Mouse (Mus musculus) ES-E14 (cell line): ENCODE measurements around the gene Oaz1. TPM values are rescaled to one million over a fixed set of nuclear protein-coding genes. Genes with fewer than 3 reads are reported as not detected.

Experiments used
- DNase-seq: peaks from one replicate; pipeline ENCODE4 v3.0.0-alpha.2; 2013; ENCODE audit warnings: low read depth, low spot score
- H3K27ac ChIP-seq: 2 replicates; pipeline ENCODE4 v1.5.1; 2012; ENCODE audit warnings: low read depth, mild to moderate bottlenecking, low read length, moderate library complexity, mixed read lengths; ENCODE audit not compliant: poor library complexity, insufficient read depth, severe bottlenecking
- H3K36me3 ChIP-seq: 2 replicates; pipeline ENCODE4 v1.6.1; 2012; ENCODE audit warnings: mild to moderate bottlenecking, low read length, moderate library complexity, mixed read lengths; ENCODE audit not compliant: control insufficient read depth, poor library complexity, insufficient read depth, severe bottlenecking
- H3K4me1 ChIP-seq, 2 experiments: fragments of 150-350 bp in 1 of 2; sonication (generic) in 1 of 2; 2 replicates each; pipeline ENCODE4 v1.6.1; 2012; ENCODE audit warnings: low read length in 2 of 2, mild to moderate bottlenecking in 1 of 2, mixed read lengths in 1 of 2; ENCODE audit not compliant: control insufficient read depth in 2 of 2, insufficient read depth in 2 of 2, poor library complexity in 1 of 2
- H3K4me3 ChIP-seq, 2 experiments: fragments of 150-350 bp in 1 of 2; sonication (generic) in 1 of 2; 2 replicates each; pipeline ENCODE4 v1.5.1; 2012; ENCODE audit warnings: low read length in 2 of 2, low read depth in 1 of 2, mild to moderate bottlenecking in 1 of 2, mixed read lengths in 1 of 2; ENCODE audit not compliant: insufficient read depth in 1 of 2, poor library complexity in 1 of 2, severe bottlenecking in 1 of 2
- H3K9ac ChIP-seq: 2 replicates; pipeline ENCODE4 v1.6.1; 2012; ENCODE audit warnings: low read depth, mild to moderate bottlenecking, low read length, mixed read lengths; ENCODE audit not compliant: poor library complexity, insufficient read depth, severe bottlenecking
- H3K9me3 ChIP-seq: fragments of 150-350 bp; sonication (generic); 2 replicates; pipeline ENCODE4 v1.6.1; 2012; ENCODE audit warnings: low read depth, mild to moderate bottlenecking, low read length; ENCODE audit not compliant: control insufficient read depth, insufficient read depth
- CHD2 ChIP-seq: IDR thresholded peaks from 2 replicates; pipeline ENCODE4 v1.6.1; 2014; ENCODE audit warnings: mild to moderate bottlenecking, low read depth, low read length, inconsistent platforms
- HCFC1 ChIP-seq: IDR thresholded peaks from 2 replicates; pipeline ENCODE4 v1.6.1; 2012; ENCODE audit warnings: low read length, inconsistent platforms, borderline replicate concordance; ENCODE audit not compliant: insufficient read depth
- MAFK ChIP-seq: IDR thresholded peaks from 2 replicates; pipeline ENCODE4 v1.6.1; 2014; ENCODE audit warnings: mild to moderate bottlenecking, low read depth, low read length, inconsistent platforms; ENCODE audit not compliant: insufficient read depth
- ZC3H11A ChIP-seq: IDR thresholded peaks from 2 replicates; pipeline ENCODE4 v1.6.1; 2012; ENCODE audit warnings: low read depth, mild to moderate bottlenecking, inconsistent platforms, low read length, borderline replicate concordance
- ZNF384 ChIP-seq: IDR thresholded peaks from 2 replicates; pipeline ENCODE4 v1.6.1; 2012; ENCODE audit warnings: low read depth, low read length, inconsistent platforms
- in situ Hi-C, 2 experiments: fragments of 600-800 bp; cut with MboI; formaldehyde crosslinking; loops; one replicate each; pipeline ENCODE4 v1.15.1; 2025; ENCODE audit warnings: low sequenced_read_pairs in 2 of 2, inconsistent platforms in 1 of 2; ENCODE audit not compliant: unreplicated experiment in 2 of 2
- total RNA-seq: library from RNA; depleted of rRNA; stranded (reverse); fragments of 300-350 nt; gene quantifications from 2 replicates; pipeline ENCODE4 v1.2.3, GENCODE M21; 2012

Oaz1 gene
- total RNA-seq, 1 experiment, result 823 TPM

DNA sequence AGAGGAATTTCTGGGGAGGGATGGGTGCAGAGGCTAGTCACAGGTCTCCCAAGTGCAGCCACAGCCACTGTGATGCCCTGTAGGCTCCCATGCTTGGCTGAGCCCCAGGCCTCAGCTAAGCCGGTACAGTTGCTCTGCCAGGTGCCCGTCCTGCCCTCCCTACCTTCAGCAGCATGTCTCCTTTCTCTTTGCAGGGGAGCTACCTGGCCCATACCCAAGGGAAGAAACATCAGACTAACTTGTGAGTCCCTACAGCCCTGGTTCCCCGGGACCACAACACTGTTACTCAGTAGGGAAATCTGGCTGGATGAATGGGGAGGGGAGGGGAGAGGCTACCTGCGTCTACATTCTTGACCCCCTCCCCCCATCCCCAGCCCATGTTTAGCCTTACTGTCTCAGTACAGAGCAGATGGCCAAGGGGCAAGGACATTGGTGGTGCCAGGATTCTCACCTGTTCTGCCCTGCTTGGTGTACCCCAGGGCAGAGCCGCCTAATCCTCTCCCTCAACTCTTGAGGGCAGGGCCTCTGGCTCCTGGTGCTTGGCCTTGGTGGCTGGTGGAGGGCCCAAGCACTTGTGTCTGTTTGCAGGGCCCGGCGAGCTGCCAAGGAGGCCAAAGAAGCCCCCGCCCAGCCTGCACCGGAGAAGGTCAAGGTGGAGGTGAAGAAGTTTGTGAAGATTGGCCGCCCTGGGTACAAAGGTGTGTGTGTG lies 24.1 kb upstream of the Oaz1 start:
- in situ Hi-C loops, result no loop called here

DNA sequence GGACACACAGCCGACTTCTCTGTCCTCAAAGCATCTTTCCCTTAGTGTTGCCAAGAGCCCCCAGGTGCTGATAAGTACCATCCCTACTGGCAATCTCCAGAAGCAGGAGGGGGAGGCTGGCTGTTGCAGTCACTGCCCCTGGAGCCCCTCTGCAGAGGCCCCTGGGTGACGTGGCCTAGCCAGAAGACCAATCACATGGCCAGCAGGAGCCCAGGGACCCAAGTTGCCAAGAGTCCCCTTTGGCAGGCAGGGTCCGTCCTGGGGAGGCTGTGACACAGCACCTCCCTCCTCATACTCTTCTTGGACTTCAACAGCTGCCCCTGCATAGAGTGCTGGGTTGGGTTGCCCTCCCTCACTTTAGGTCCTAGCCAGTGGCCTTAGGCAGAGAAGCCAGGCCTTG lies 23.5 kb upstream of the Oaz1 start:
- H3K9me3 ChIP-seq, result no peaks in the 10 kb centered on the region
- in situ Hi-C loops, result no loop called here
- H3K4me1 ChIP-seq, result peaks cover 2 to 14% of the 10 kb centered on the region in 2 experiments; a peak in 3 of 4 replicates
- TF ChIP-seq ZC3H11A (no peak), CHD2 (no peak), MAFK (no peak), ZNF384 (no peak), HCFC1 (no peak)
- no peak overlapping the region for H3K9ac ChIP-seq
- no peak overlapping the region for H3K4me3 ChIP-seq
- peaks cover 50% of the 10 kb centered on the region for H3K36me3 ChIP-seq
- no peak for DNase-seq
- no peak overlapping the region for H3K27ac ChIP-seq

More for the DNA sequence above, 24.1 kb upstream of the Oaz1 start:
- H3K4me1 ChIP-seq, result peaks cover 0 to 14% of the 10 kb centered on the region in 2 experiments; a peak in 1 of 4 replicates
- H3K27ac ChIP-seq, result no peak overlapping the region
- H3K4me3 ChIP-seq, result no peak overlapping the region
- DNase-seq, result no peak
- no peaks in the 10 kb centered on the region for H3K9me3 ChIP-seq
- TF ChIP-seq MAFK (no peak), ZC3H11A (no peak)
- H3K36me3 ChIP-seq, result peaks cover 50% of the 10 kb centered on the region
- H3K9ac ChIP-seq, result no peak overlapping the region

DNA sequence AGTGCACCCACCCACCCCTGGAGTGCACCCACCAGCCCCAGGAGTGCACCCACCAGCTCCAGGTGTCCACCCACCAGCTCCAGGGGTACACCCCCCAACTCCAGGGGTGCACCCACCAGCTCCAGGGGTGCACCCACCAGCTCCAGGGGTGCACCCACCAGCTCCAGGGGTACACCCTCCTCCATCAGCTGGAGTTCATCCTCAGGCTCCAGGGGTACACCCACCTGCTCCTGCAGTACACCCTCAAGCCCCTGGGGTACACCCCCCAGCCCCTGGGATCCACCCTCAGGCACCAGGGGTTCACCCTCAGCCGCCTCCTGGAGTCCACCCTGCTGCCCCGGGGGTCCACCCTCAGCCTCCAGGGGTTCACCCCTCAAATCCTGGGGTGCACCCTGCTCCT lies 22.1 kb upstream of the Oaz1 start:
- H3K9me3 ChIP-seq, result no peaks in the 10 kb centered on the region
- no peak overlapping the region for H3K9ac ChIP-seq
- in situ Hi-C loops, result no loop called here
- no peak for DNase-seq
- H3K27ac ChIP-seq, result no peak overlapping the region
- TF ChIP-seq ZNF384 (no peak), CHD2 (no peak), ZC3H11A (no peak), MAFK (no peak), HCFC1 (no peak)
- H3K4me1 ChIP-seq, result peaks cover 10 to 20% of the 10 kb centered on the region in 2 experiments; a peak in 3 of 4 replicates
- H3K36me3 ChIP-seq, result peaks cover 50% of the 10 kb centered on the region
- no peak overlapping the region for H3K4me3 ChIP-seq

DNA sequence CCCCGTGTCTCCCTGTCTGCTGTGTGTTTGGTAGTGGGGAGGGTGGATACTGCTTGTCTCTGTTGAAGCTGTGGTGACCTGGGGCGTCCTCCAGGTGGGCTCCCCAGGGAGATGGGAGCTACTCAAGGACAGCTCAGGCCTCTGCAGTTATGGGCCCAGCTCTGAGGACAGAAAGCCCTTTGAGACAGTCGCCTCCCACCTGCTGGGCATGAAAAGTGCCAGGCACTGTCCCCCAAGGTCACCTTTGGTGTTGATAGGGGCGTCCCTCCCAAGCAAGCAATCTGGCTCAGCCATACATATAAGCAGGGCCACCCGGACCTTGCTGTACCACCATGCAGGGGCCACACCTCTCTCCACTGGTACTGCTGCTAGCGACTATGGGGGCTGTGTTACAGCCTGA lies 21.5 kb upstream of the Oaz1 start, which contains the start of gene Amh:
Gene Amh, plus strand, starts transcription at position 328 of the 400 bp plus-strand sequence.
- in situ Hi-C loops, result no loop called here
- DNase-seq, result no peak
- Histone ChIP-seq H3K4me3 (no peak within 1 kb of the TSS), H3K4me1 (peaks cover 10 to 23% of the 10 kb centered on the region in 2 experiments; a peak in 3 of 4 replicates), H3K27ac (no peak within 1 kb of the TSS), H3K36me3 (peaks cover 50% of the 10 kb centered on the region), H3K9me3 (no peaks in the 10 kb centered on the region), H3K9ac (no peak within 1 kb of the TSS)
- no peak for TF ChIP-seq MAFK
- TF ChIP-seq ZC3H11A, result no peak
- TF ChIP-seq CHD2, result no peak
- no peak for TF ChIP-seq ZNF384
- TF ChIP-seq HCFC1, result no peak
